Mouse (Mus musculus) cortical plate, adult 2 months (tissue): ENCODE results near the gene Ano6.

Experiments used
- CTCF ChIP-seq: fragments of 200-500 bp; IDR thresholded peaks from 2 replicates; pipeline ENCODE4 v1.5.1; 2011; ENCODE audit warnings: mild to moderate bottlenecking, control low read depth, low read length; ENCODE audit not compliant: insufficient read depth; ENCODE audit errors: extremely low read depth
- POLR2A ChIP-seq: fragments of 200-500 bp; IDR thresholded peaks from 2 replicates; pipeline ENCODE4 v1.6.1; 2011; ENCODE audit warnings: mild to moderate bottlenecking, low read length, control low read depth; ENCODE audit not compliant: insufficient read depth; ENCODE audit errors: extremely low read depth

DNA sequence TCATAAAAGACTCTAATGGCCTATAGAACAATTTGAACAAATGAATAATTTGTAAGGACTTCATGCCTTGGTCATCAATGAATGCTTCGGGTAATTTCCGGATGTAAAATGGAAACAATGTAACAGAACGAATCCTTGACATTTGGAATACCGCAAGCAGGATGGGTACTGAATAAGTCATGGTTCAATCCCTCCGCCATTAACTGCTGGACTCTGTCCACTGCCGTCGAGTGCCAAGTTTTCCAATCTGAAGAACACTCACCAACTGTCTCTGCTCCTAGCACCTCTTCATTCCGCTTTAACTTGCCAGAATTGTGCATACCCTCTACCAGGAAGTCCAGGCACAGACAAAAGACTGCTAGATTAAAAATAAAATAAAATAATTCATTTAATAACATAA is 25.4 kb upstream of the Ano6 start:
- TF ChIP-seq CTCF, result no peak
- no peak for TF ChIP-seq POLR2A
